Mouse (Mus musculus) intestine, postnatal 0 days (tissue): Measurements from ENCODE around the gene Tgm5. TPM values are rescaled to one million over a fixed set of nuclear protein-coding genes. Genes with fewer than 3 reads are reported as not detected.
"Not testable (repeated sequence)": the region's sequence is repeated elsewhere in the genome, so short reads cannot be mapped to it uniquely, and the experiment has no call there.

Experiments used
- ATAC-seq: fragments of 200-750 bp; cut with Nextera tagmentation; 2 replicates; pipeline ENCODE4 v1.8.0; 2017; ENCODE audit warnings: mild to moderate bottlenecking, moderate TSS enrichment, moderate library complexity
- H3K27ac ChIP-seq: fragments of 300-500 bp; sonication (generic); 2 replicates; pipeline ENCODE4 v1.5.1; 2014; ENCODE audit warnings: mild to moderate bottlenecking, low read depth, low read length, moderate library complexity
- H3K27me3 ChIP-seq: fragments of 300-500 bp; sonication (generic); replicated peaks from 2 replicates; pipeline ENCODE4 v1.6.1; 2014; ENCODE audit warnings: low read length, mixed read lengths; ENCODE audit not compliant: control insufficient read depth, insufficient read depth
- H3K36me3 ChIP-seq: fragments of 300-500 bp; sonication (generic); 2 replicates; pipeline ENCODE4 v1.6.1; 2014; ENCODE audit warnings: mild to moderate bottlenecking, moderate library complexity; ENCODE audit not compliant: control insufficient read depth, insufficient read depth
- H3K4me1 ChIP-seq: fragments of 300-500 bp; sonication (generic); replicated peaks from 2 replicates; pipeline ENCODE4 v1.6.1; 2014; ENCODE audit warnings: antibody characterized with exemption, low read length, mixed read lengths; ENCODE audit not compliant: control insufficient read depth, insufficient read depth
- H3K4me2 ChIP-seq: fragments of 300-500 bp; sonication (generic); replicated peaks from 2 replicates; pipeline ENCODE4 v1.6.1; 2014; ENCODE audit warnings: low read depth, mild to moderate bottlenecking, moderate library complexity
- H3K4me3 ChIP-seq: fragments of 300-500 bp; sonication (generic); 2 replicates; pipeline ENCODE4 v1.5.1; 2014; ENCODE audit warnings: low read depth, low read length
- H3K9ac ChIP-seq: fragments of 300-500 bp; sonication (generic); 2 replicates; pipeline ENCODE4 v1.6.1; 2014; ENCODE audit warnings: mild to moderate bottlenecking, low read depth, low read length
- H3K9me3 ChIP-seq: fragments of 300-500 bp; sonication (generic); 2 replicates; pipeline ENCODE4 v1.6.1; 2016; ENCODE audit warnings: mixed run types; ENCODE audit not compliant: control insufficient read depth
- CTCF ChIP-seq: sonication (generic); IDR thresholded peaks from 2 replicates; pipeline ENCODE4 v1.5.1; 2016; ENCODE audit warnings: low read depth, mild to moderate bottlenecking, control low read depth, antibody characterized with exemption, moderate library complexity
- WGBS: fragments of 180-500 bp; shearing (Covaris S2); extraction: QIAGEN DNeasy Blood & Tissue Kit; methylation state at CpG from one replicate; pipeline ENCODE4 v1.1.7; 2014; 5-methylcytosine and 5-hydroxymethylcytosine counted together
- polyA plus RNA-seq: library from polyadenylated mRNA; unstranded; fragments of >200 nt; fragmentation: Nextera tagmentation; extraction: Ambion mirVana; gene quantifications from 2 replicates; pipeline ENCODE4 v1.2.1, GENCODE M21; 2015

Tgm5 gene
- polyA plus RNA-seq, 1 experiment from 2014 or later = 0.07 TPM

- TF ChIP-seq CTCF = no peak
- WGBS = under 1% methylated on average over 12 of the region's 12 CpGs
- peak; percentile 23 for ATAC-seq
- Histone ChIP-seq H3K9ac (peak overlapping the region; percentile 74), H3K36me3 (peaks cover 20% of the 10 kb centered on the region), H3K27me3 (no peaks in the 10 kb centered on the region), H3K4me2 (peak overlapping the region; percentile 85), H3K27ac (peak overlapping the region; percentile 69; the same call in 1 of the 2 replicates), H3K4me3 (peak overlapping the region; percentile 89), H3K9me3 (no peaks in the 10 kb centered on the region), H3K4me1 (0 out of 2 replicates have a peak, but pooled peaks cover 6% of the 10 kb centered on the region)
Observed at GRCm38 (mm10) chr2:121008664-121009007, 77.0 kb downstream of the Tgm5 start.

DNA sequence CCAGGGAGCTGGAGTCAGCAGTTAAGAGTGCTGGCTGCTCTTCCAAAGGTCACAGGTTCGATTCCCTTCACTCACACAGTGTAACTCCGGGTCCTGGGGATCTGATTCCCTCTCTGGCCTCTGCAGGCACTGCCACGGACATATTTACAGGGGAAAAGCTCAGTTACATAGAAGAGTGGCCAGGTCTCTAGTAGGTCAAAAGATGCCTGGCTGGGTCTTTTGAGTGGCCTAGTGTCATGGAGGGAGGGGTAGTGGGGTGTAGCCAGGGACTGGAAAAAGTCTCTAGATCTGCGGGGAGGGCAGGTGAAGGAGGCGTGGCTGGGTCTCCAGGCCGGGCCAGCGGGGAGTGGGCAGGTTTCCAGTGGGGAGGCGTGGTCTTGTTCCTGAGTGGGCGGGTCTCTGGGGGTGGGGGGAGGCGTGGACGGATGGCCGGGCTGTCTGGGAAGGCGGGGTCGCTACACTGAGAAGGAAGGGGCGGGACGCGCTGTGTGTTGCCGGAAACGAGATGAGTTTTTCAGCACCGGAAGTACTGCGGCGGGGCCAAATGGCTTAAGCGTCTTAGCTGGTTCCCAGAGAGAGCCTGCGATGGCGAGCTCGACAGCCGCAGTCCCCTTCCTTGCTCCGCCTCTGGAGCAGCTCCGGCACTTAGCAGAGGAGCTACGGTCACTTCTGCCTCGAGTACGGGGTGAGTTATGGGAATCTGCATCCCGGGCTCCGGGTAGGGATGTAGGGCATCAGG lies 77.5 kb downstream of the Tgm5 start, which contains the start of gene Ccndbp1:
Ccndbp1 (plus strand) TSS at position 479 of the 739 bp plus-strand sequence.
- TF ChIP-seq CTCF = no peak
- Histone ChIP-seq H3K27ac (peak within 1 kb of the TSS; percentile 69; the same call in 1 of the 2 replicates), H3K4me3 (peak within 1 kb of the TSS; percentile 89), H3K27me3 (no peaks in the 10 kb centered on the region), H3K4me1 (0 out of 2 replicates have a peak, but pooled peaks cover 6% of the 10 kb centered on the region), H3K9ac (peak within 1 kb of the TSS; percentile 74), H3K4me2 (peak within 1 kb of the TSS; percentile 85), H3K36me3 (peaks cover 17% of the 10 kb centered on the region), H3K9me3 (no peaks in the 10 kb centered on the region)
- WGBS = 1% methylated on average over 33 of the region's 34 CpGs
- ATAC-seq = peak; percentile 95

DNA sequence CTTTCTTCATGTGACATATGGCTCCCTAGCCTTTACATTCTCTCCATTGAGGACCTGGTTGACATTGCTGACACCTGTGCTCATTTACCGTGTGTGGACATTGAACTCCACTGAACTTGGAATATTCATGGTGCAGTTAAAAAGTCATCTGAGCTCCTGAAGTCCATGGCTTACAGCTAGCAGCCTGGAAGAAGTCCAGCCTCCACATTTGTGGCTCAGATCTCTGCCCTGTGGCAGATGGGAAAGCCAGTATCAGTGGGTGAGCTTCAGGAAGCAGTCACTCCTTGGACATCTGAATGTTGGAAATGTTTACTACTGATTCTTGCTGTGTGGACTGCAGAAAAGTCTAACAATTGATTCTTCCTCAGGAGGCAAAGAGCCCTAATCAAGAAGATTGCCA lies 78.7 kb downstream of the Tgm5 start:
- no peak overlapping the region for H3K4me2 ChIP-seq
- H3K27ac ChIP-seq = no peak overlapping the region
- H3K27me3 ChIP-seq = no peaks in the 10 kb centered on the region
- H3K4me3 ChIP-seq = no peak overlapping the region
- TF ChIP-seq CTCF = no peak
- no peaks in the 10 kb centered on the region for H3K9me3 ChIP-seq
- no peak for ATAC-seq
- H3K9ac ChIP-seq = no peak overlapping the region
- WGBS = 56% methylated on average over 1 of the region's 1 CpGs
- H3K4me1 ChIP-seq = 0 out of 2 replicates have a peak, but pooled peaks cover 6% of the 10 kb centered on the region
- H3K36me3 ChIP-seq = peaks cover 6% of the 10 kb centered on the region

- Histone ChIP-seq H3K36me3 (no peaks in the 10 kb centered on the region), H3K9me3 (no peaks in the 10 kb centered on the region), H3K4me1 (0 out of 2 replicates have a peak, but pooled peaks cover 4% of the 10 kb centered on the region), H3K9ac (no peak overlapping the region), H3K27ac (no peak overlapping the region), H3K4me3 (no peak overlapping the region), H3K27me3 (no peaks in the 10 kb centered on the region), H3K4me2 (no peak overlapping the region)
- TF ChIP-seq CTCF = no peak
- ATAC-seq = no peak
- WGBS = 85% methylated on average over 7 of the region's 7 CpGs
Observed at GRCm38 (mm10) chr2:121004018-121004811, 81.4 kb downstream of the Tgm5 start.

DNA sequence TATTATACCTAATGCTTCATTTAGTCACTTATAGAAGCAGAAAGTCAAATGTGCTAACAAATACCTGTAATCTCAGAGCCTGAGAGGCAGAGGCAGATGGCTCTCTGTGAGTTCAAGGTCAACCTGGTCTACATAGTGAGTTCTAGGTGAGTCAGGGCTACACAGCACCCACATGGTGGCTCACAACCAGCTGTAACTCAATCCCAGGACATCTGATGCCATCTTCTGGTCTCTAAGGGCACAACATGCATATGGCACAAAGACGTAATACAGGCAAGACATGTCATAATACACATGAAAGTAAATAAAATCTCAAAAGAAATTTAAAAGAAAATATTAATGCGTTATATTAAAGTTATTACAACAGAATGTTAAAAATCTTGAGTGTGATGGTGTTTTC lies 82.1 kb downstream of the Tgm5 start:
- peak; percentile 56 for TF ChIP-seq CTCF
- Histone ChIP-seq H3K4me2 (no peak overlapping the region), H3K36me3 (no peaks in the 10 kb centered on the region), H3K27ac (no peak overlapping the region), H3K9ac (no peak overlapping the region), H3K9me3 (no peaks in the 10 kb centered on the region), H3K4me1 (no peaks in the 10 kb centered on the region), H3K27me3 (no peaks in the 10 kb centered on the region), H3K4me3 (no peak overlapping the region)
- ATAC-seq = no peak
- WGBS = 73% methylated on average over 2 of the region's 2 CpGs

DNA sequence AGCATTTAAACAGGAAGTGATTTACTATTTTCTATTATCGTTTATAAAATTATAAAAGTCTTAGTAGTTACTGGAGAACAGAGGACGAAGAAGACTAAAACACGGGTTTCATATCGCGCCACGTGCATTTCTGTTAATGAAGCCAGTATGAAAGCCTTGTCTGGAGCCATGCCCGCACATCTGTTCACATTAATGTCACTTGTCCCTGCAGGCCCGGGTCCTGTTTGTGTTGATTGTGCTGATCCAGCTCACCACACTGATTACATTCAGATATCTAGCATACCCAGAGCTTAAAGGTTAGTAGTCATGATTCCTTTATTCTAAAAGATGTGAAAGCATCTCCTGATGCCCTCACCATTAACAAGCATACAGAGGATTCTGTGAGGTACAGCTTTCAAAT lies 86.8 kb downstream of the Tgm5 start:
- Histone ChIP-seq H3K4me2 (no peak overlapping the region), H3K36me3 (no peaks in the 10 kb centered on the region), H3K27ac (no peak overlapping the region), H3K4me1 (no peaks in the 10 kb centered on the region), H3K27me3 (no peaks in the 10 kb centered on the region), H3K4me3 (no peak overlapping the region), H3K9ac (no peak overlapping the region), H3K9me3 (no peaks in the 10 kb centered on the region)
- no peak for ATAC-seq
- TF ChIP-seq CTCF = no peak
- WGBS = 87% methylated on average over 8 of the region's 8 CpGs

DNA sequence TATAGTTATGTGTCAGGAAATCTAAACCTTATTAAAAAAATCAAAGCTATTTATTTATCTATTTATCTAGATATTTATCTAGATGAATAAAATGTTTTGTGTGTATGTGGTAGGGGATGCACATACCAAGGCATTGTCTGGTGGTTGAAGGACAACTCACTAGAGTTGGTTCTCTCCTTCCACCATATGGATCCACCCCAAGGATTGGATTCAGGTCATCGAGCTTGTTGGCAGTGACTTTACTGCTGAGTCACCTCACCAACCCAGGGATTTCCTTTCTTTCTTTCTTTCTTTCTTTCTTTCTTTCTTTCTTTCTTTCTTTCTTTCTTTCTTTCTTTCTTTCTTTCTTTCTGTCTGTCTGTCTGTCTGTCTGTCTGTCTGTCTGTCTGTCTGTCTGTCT lies 89.0 kb downstream of the Tgm5 start:
- ATAC-seq, H3K27me3 ChIP-seq: not testable (repeated sequence)
- WGBS = 76% methylated on average over 1 of the region's 1 CpGs

More for the DNA sequence above, 89.0 kb downstream of the Tgm5 start:
- H3K4me1 ChIP-seq, H3K4me2 ChIP-seq, H3K9ac ChIP-seq, H3K9me3 ChIP-seq, H3K27ac ChIP-seq, H3K4me3 ChIP-seq, H3K36me3 ChIP-seq: not testable (repeated sequence)
